Mouse (Mus musculus): ENCODE data around the gene Riiad1. TPM values are rescaled to one million over a fixed set of nuclear protein-coding genes. Genes with fewer than 3 reads are reported as not detected.

The Riiad1 gene
- polyA plus RNA-seq (2015; fragmentation: Nextera tagmentation; extraction: Ambion mirVana) = 1.2 and 2.3 TPM in 2 replicates

DNA sequence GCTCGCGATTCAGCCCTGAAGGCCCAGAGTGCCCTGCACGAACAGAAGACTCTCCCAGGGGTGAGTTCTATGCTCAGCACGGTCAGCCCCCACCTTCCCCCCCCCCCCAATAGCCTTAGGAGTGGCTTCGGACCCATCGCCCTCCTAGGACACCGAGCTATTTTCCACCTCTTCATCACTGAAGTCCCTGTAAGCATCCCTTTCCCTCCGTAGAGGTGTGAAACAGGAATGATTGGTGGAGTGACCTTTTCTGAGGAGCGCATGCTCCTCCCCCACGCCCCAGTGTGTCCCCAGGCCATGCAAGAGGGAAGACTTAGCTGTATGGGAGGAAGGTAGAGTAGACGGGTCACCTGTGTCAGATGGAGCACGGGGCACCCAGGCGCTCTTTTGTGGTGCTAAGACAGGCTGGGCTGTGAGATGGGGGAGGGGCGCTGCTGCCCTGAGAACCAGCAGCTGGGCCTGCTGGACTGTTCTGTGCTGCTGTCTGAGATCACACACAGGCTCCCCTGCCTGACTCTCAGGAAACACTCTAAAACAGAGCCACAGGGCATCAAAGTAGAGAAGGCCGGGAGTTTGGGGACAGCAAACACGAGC lies at the start of gene Riiad1:
Gene Riiad1 (minus strand): TSS at position 51 of the 594 bp plus-strand sequence.
- Histone ChIP-seq H3K4me2 (peak within 1 kb of the TSS; percentile 50), H3K4me3 (replicated peaks) (peak within 1 kb of the TSS; percentile 18)

DNA sequence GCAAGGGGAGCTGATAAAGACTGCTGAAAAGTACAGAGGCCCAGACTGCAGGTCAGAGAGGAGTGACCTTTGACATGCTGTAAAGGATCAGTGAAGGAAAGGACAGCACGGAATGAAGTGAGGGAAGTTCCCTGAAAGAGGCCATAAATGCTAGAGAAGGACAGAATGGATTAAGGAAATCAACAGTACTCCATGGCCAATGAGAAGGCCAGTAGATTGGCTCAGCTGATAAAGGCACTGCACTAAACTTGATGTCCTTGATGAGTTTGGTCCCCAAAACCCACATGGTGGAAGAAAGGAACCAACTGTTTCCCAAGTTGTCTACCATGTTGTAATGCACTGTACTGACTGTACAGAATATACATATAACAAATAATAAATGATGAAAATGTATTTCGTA lies 46.6 kb upstream of the Riiad1 start:
- H3K9me3 ChIP-seq (replicated peaks) = no peaks in the 10 kb centered on the region
- H3K9ac ChIP-seq = no peak overlapping the region
- H3K4me1 ChIP-seq = no peaks in the 10 kb centered on the region
- H3K4me2 ChIP-seq = no peak overlapping the region
- ATAC-seq (replicated peaks; ENCODE audit: low FRiP score) = no peak
- H3K27ac ChIP-seq = no peak overlapping the region
- H3K27me3 ChIP-seq = no peaks in the 10 kb centered on the region
- H3K4me3 ChIP-seq (replicated peaks) = no peak overlapping the region
- peaks cover 55% of the 10 kb centered on the region for H3K36me3 ChIP-seq
- 58% methylated on average over 2 of the region's 2 CpGs for WGBS

More for the DNA sequence above, at the start of gene Riiad1:
- ATAC-seq (replicated peaks; ENCODE audit: low FRiP score) = no peak
- Histone ChIP-seq H3K36me3 (no peaks in the 10 kb centered on the region), H3K27ac (no peak within 1 kb of the TSS), H3K27me3 (peaks cover 37% of the 10 kb centered on the region), H3K9ac (no peak within 1 kb of the TSS), H3K4me1 (peaks cover 14% of the 10 kb centered on the region), H3K9me3 (replicated peaks) (no peaks in the 10 kb centered on the region)
- WGBS = 8% methylated on average over 16 of the region's 16 CpGs

- WGBS = 92% methylated on average over 1 of the region's 1 CpGs
- Histone ChIP-seq H3K27ac (no peak overlapping the region), H3K4me1 (no peaks in the 10 kb centered on the region), H3K9me3 (replicated peaks) (no peaks in the 10 kb centered on the region), H3K36me3 (peaks cover 60% of the 10 kb centered on the region), H3K4me3 (replicated peaks) (no peak overlapping the region), H3K4me2 (no peak overlapping the region), H3K9ac (no peak overlapping the region), H3K27me3 (no peaks in the 10 kb centered on the region)
- ATAC-seq (replicated peaks; ENCODE audit: low FRiP score) = no peak
Observed at GRCm38 (mm10) chr3:94506664-94507063, 26.5 kb upstream of the Riiad1 start.

- peaks cover 57% of the 10 kb centered on the region for H3K36me3 ChIP-seq
- H3K9ac ChIP-seq = no peak overlapping the region
- 81% methylated on average over 3 of the region's 3 CpGs for WGBS
- no peak overlapping the region for H3K4me3 ChIP-seq (replicated peaks)
- no peak overlapping the region for H3K27ac ChIP-seq
- H3K4me1 ChIP-seq = no peaks in the 10 kb centered on the region
- no peak overlapping the region for H3K4me2 ChIP-seq
- no peak for ATAC-seq (replicated peaks; ENCODE audit: low FRiP score)
- no peaks in the 10 kb centered on the region for H3K9me3 ChIP-seq (replicated peaks)
- H3K27me3 ChIP-seq = no peaks in the 10 kb centered on the region
Observed at GRCm38 (mm10) chr3:94502243-94502642, 22.1 kb upstream of the Riiad1 start.

GRCm38 (mm10) chr3:94497162-94497561 lies 17.0 kb upstream of the Riiad1 start:
- 91% methylated on average over 4 of the region's 4 CpGs for WGBS
- H3K27me3 ChIP-seq = no peaks in the 10 kb centered on the region
- H3K9ac ChIP-seq = no peak overlapping the region
- H3K36me3 ChIP-seq = peaks cover 67% of the 10 kb centered on the region
- H3K4me3 ChIP-seq (replicated peaks) = no peak overlapping the region
- H3K4me1 ChIP-seq = no peaks in the 10 kb centered on the region
- no peak overlapping the region for H3K27ac ChIP-seq
- no peaks in the 10 kb centered on the region for H3K9me3 ChIP-seq (replicated peaks)
- no peak overlapping the region for H3K4me2 ChIP-seq
- no peak for ATAC-seq (replicated peaks; ENCODE audit: low FRiP score)

DNA sequence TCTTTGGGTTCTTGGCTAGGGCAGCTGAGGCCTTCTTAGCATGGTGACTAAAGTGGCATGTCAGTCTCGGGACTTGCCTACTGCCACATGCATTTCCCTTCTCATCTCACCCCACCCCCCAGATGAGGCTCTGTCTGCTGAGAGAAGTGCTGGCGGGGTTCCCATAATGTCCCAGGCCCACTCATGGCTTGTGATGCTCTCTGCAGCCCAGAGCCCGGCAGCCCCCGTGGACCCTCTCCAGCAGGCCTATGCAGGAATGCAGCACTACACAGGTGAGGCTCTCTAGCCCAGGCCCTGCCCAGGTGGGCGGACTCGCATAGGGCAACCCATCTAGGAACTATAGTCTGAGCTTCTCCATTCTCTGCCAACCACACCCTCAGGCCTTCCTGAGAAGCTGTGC lies 7.4 kb upstream of the Riiad1 start:
- no peaks in the 10 kb centered on the region for H3K27me3 ChIP-seq
- WGBS = 70% methylated on average over 6 of the region's 6 CpGs
- no peak overlapping the region for H3K9ac ChIP-seq
- ATAC-seq (replicated peaks; ENCODE audit: low FRiP score) = no peak
- no peak overlapping the region for H3K4me2 ChIP-seq
- no peaks in the 10 kb centered on the region for H3K4me1 ChIP-seq
- H3K36me3 ChIP-seq = peaks cover 2% of the 10 kb centered on the region; the same call in 1 of the 2 replicates
- no peak overlapping the region for H3K4me3 ChIP-seq (replicated peaks)
- no peaks in the 10 kb centered on the region for H3K9me3 ChIP-seq (replicated peaks)
- H3K27ac ChIP-seq = no peak overlapping the region

GRCm38 (mm10) chr3:94485922-94486321 lies 5.8 kb upstream of the Riiad1 start:
- no peak overlapping the region for H3K27ac ChIP-seq
- no peaks in the 10 kb centered on the region for H3K4me1 ChIP-seq
- H3K27me3 ChIP-seq = peaks cover 11% of the 10 kb centered on the region; the same call in 1 of the 2 replicates
- H3K36me3 ChIP-seq = no peaks in the 10 kb centered on the region
- no peak overlapping the region for H3K9ac ChIP-seq
- H3K4me2 ChIP-seq = no peak overlapping the region
- no peaks in the 10 kb centered on the region for H3K9me3 ChIP-seq (replicated peaks)
- WGBS = 79% methylated on average over 7 of the region's 7 CpGs
- ATAC-seq (replicated peaks; ENCODE audit: low FRiP score) = no peak
- no peak overlapping the region for H3K4me3 ChIP-seq (replicated peaks)

- ATAC-seq (replicated peaks; ENCODE audit: low FRiP score) = 0 out of 2 replicates have a peak, but pooled peaks have one; percentile 23
- Histone ChIP-seq H3K9ac (no peak overlapping the region), H3K4me3 (replicated peaks) (no peak overlapping the region), H3K27ac (no peak overlapping the region), H3K4me2 (no peak overlapping the region), H3K4me1 (peaks cover 11% of the 10 kb centered on the region), H3K36me3 (no peaks in the 10 kb centered on the region), H3K9me3 (replicated peaks) (no peaks in the 10 kb centered on the region), H3K27me3 (peaks cover 30% of the 10 kb centered on the region)
- 22% methylated on average over 20 of the region's 20 CpGs for WGBS
Observed at GRCm38 (mm10) chr3:94483790-94484439, 3.8 kb upstream of the Riiad1 start.

DNA sequence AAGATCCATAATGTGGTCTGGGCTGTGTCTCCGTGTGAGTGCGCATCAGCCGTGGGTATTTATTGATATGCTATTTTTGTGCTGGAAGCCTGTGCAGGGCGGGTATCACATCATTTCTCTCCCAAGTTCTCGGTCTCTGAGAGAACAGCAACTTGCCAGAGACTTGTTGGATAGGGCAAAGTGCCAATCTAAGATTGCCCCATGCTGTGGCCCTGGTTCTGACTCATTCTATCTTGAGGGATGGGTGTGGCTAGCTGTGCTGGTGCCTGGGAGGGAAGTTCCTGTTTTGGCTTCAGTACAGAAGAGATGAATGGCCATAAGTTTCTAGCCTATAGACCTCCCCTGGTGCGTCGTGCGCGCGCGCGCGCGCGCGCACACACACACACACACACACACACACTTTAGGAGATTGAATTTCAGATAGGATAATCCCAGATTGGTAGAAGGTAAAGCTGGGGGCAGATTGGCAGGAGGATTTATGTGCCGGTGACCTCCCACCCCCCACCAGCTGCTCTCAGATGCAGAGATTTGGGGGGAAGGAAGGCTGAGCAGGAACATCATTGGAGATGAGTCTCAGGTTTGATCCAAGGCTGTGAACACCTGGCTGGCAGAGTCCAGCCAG lies 2.7 kb upstream of the Riiad1 start:
- Histone ChIP-seq H3K9ac (no peak overlapping the region), H3K4me2 (no peak overlapping the region), H3K4me1 (peaks cover 14% of the 10 kb centered on the region), H3K27ac (no peak overlapping the region), H3K27me3 (peaks cover 37% of the 10 kb centered on the region), H3K9me3 (replicated peaks) (no peaks in the 10 kb centered on the region), H3K4me3 (replicated peaks) (no peak overlapping the region), H3K36me3 (no peaks in the 10 kb centered on the region)
- 87% methylated on average over 17 of the region's 17 CpGs for WGBS
- no peak for ATAC-seq (replicated peaks; ENCODE audit: low FRiP score)

DNA sequence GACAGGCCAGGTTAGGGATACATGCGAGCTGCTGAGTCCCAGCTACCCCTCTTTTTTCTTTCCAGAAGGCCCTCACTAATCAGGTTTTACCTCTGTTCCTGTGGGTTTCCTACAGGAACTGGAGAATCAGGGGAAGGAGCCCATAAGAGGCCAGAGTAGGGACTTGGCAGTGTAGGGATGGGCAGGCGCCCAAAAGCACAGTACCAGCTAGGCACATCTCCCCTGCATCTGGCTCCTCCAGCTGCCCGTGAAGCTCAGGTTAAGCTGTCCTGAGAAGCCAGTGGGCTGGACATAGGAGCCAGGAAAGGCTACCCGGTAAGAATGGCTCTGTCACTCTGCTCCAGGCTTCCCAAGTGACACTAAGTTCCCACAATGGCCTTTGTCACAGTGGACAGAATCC lies 1.3 kb upstream of the Riiad1 start:
- Histone ChIP-seq H3K27me3 (peaks cover 37% of the 10 kb centered on the region), H3K27ac (no peak overlapping the region), H3K9ac (no peak overlapping the region), H3K36me3 (no peaks in the 10 kb centered on the region), H3K4me1 (peaks cover 14% of the 10 kb centered on the region), H3K9me3 (replicated peaks) (no peaks in the 10 kb centered on the region), H3K4me3 (replicated peaks) (no peak overlapping the region), H3K4me2 (no peak overlapping the region)
- 71% methylated on average over 4 of the region's 4 CpGs for WGBS
- ATAC-seq (replicated peaks; ENCODE audit: low FRiP score) = no peak

- no peak overlapping the region for H3K27ac ChIP-seq
- H3K9me3 ChIP-seq (replicated peaks) = no peaks in the 10 kb centered on the region
- peak overlapping the region; percentile 50 for H3K4me2 ChIP-seq
- no peak for ATAC-seq (replicated peaks; ENCODE audit: low FRiP score)
- H3K4me3 ChIP-seq (replicated peaks) = peak overlapping the region; percentile 18
- peaks cover 37% of the 10 kb centered on the region for H3K27me3 ChIP-seq
- no peaks in the 10 kb centered on the region for H3K36me3 ChIP-seq
- 5% methylated on average over 11 of the region's 11 CpGs for WGBS
- peaks cover 14% of the 10 kb centered on the region for H3K4me1 ChIP-seq
- no peak overlapping the region for H3K9ac ChIP-seq
Observed at GRCm38 (mm10) chr3:94479564-94479963, 577 bp downstream of the Riiad1 start.

DNA sequence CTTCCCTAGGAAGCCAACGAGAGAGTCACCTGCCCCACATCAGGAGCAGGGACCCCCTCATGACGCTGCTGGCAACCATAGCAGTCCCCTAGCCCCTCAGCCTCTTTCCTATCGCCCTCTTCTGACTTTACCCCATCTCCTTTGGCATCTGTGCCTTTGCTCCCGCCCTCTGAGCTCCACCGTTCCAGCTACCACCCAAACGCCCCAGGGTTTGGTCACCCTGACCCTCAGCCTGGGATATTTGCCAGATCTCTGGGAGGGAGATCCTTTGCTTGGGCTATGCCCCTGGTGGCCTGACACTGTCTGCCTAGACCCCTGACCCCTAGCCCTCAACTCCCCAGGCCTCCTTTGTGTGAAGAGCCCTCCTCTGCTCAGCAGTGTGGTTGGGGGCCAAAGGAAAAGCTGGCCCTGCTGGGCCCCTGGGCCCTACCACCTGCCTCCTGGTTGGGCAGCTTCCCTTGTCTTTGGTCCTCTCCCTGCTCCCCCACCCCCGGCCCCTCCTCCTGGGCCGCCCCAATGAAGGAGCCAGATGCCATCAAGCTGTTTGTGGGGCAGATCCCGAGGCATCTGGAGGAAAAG lies 1.5 kb downstream of the Riiad1 start:
- Histone ChIP-seq H3K4me3 (replicated peaks) (no peak overlapping the region), H3K9ac (no peak overlapping the region)
- WGBS = 13% methylated on average over 9 of the region's 9 CpGs

More for the DNA sequence above, 1.5 kb downstream of the Riiad1 start:
- no peak for ATAC-seq (replicated peaks; ENCODE audit: low FRiP score)
- no peaks in the 10 kb centered on the region for H3K9me3 ChIP-seq (replicated peaks)
- no peak overlapping the region for H3K4me2 ChIP-seq
- H3K4me1 ChIP-seq = peaks cover 14% of the 10 kb centered on the region
- H3K27me3 ChIP-seq = peaks cover 37% of the 10 kb centered on the region
- no peaks in the 10 kb centered on the region for H3K36me3 ChIP-seq
- H3K27ac ChIP-seq = no peak overlapping the region
